Mouse (Mus musculus) neutrophil, adult 59 days (primary cell): ENCODE measurements around the gene Apbb1. TPM values are rescaled to one million over a fixed set of nuclear protein-coding genes. Genes with fewer than 3 reads are reported as not detected.

Source experiments
- total RNA-seq, 2 experiments: library from RNA; stranded (reverse); gene quantifications; 1 replicate in 1 of 2; 2 replicates in 1 of 2; pipeline ENCODE4 v1.2.4; 2023

Gene Apbb1
- 1 to 10 TPM in 1 of 2 experiments, under 1 TPM in 1; 0.56 to 1.4 TPM for total RNA-seq

GRCm38 (mm10) chr7:105581094-105581703, at the start of gene Apbb1:
TSS of gene Apbb1 (minus strand) at chr7:105581653.

GRCm38 (mm10) chr7:105554212-105554942, 27.1 kb downstream of the Apbb1 start, which contains the start of gene Smpd1:
TSS of gene Smpd1 (plus strand) at chr7:105554360.

Other genes with a start within 250 kb of the Apbb1 start
- gene Olfr690, start 247.5 kb downstream of the Apbb1 start, total RNA-seq: not detected
- under 1 TPM in 1 of 2 experiments, not detected in 1; 0.49 TPM for gene Olfr691, start 239.4 kb downstream of the Apbb1 start, total RNA-seq
- not detected for gene Olfr692, start 213.4 kb downstream of the Apbb1 start, total RNA-seq
- gene Gm5901, start 206.6 kb downstream of the Apbb1 start, total RNA-seq: not detected
- gene Fam160a2, start 181.6 kb downstream of the Apbb1 start, total RNA-seq: 100 to 1,000 TPM; 168 to 176 TPM
- gene Cnga4, start 177.1 kb downstream of the Apbb1 start, total RNA-seq: under 1 TPM; 0.51 to 0.64 TPM
- not detected for gene Cckbr, start 155.9 kb downstream of the Apbb1 start, total RNA-seq
- not detected for gene Cavin3, start 99.4 kb downstream of the Apbb1 start, total RNA-seq
- gene Smpd1, start 27.3 kb downstream of the Apbb1 start, total RNA-seq: 10 to 100 TPM; 21.0 to 21.1 TPM
- gene Hpx, start 18.5 kb upstream of the Apbb1 start, total RNA-seq: not detected
- gene Trim3, start 51.9 kb upstream of the Apbb1 start, total RNA-seq: 10 to 100 TPM; 14.7 to 22.5 TPM
- gene Timm10b, start 58.4 kb upstream of the Apbb1 start, total RNA-seq: 100 to 1,000 TPM; 104 to 108 TPM
- gene Arfip2, start 58.8 kb upstream of the Apbb1 start, total RNA-seq: 10 to 100 TPM; 14.1 to 14.5 TPM
- 10 to 100 TPM in 1 of 2 experiments, 1 to 10 TPM in 1; 8.5 to 10.2 TPM for gene Gm45799, start 58.9 kb upstream of the Apbb1 start, total RNA-seq
- 1 to 10 TPM; 2.8 to 3.8 TPM for gene Dnhd1, start 69.2 kb upstream of the Apbb1 start, total RNA-seq
- 100 to 1,000 TPM; 151 to 174 TPM for gene Ilk, start 154.9 kb upstream of the Apbb1 start, total RNA-seq
- 10 to 100 TPM in 1 of 2 experiments, 1 to 10 TPM in 1; 9.4 to 10.4 TPM for gene Rrp8, start 155.7 kb upstream of the Apbb1 start, total RNA-seq
- 100 to 1,000 TPM; 109 to 136 TPM for gene Taf10, start 162.7 kb upstream of the Apbb1 start, total RNA-seq
- 10 to 100 TPM; 39.5 to 46.3 TPM for gene Tpp1, start 170.6 kb upstream of the Apbb1 start, total RNA-seq
- under 1 TPM; 0.09 to 0.27 TPM for gene Dchs1, start 206.0 kb upstream of the Apbb1 start, total RNA-seq
- 10 to 100 TPM; 37.4 to 38.6 TPM for gene Mrpl17, start 229.4 kb upstream of the Apbb1 start, total RNA-seq